Mouse (Mus musculus): Measurements from ENCODE around the gene Gm20518. TPM values are rescaled to one million over a fixed set of nuclear protein-coding genes. Genes with fewer than 3 reads are reported as not detected.

The Gm20518 gene
- total and polyA plus RNA-seq, 3 experiments: 0.35 to 0.53 TPM; not detected in 1

- no peak overlapping the region for H3K9ac ChIP-seq (ENCODE audit: control insufficient read depth, low read depth, low read length, poor library complexity, severe bottlenecking)
- H3K79me2 ChIP-seq (ENCODE audit: control insufficient read depth, insufficient read depth, low read length, poor library complexity): no peaks in the 10 kb centered on the region
- H3K9me3 ChIP-seq (replicated peaks; ENCODE audit: insufficient read depth, low read length): no peaks in the 10 kb centered on the region
- H3K27ac ChIP-seq (ENCODE audit: control insufficient read depth, low read depth, low read length): no peak overlapping the region
- no peaks in the 10 kb centered on the region; a peak in 2 of 4 replicates for H3K27me3 ChIP-seq (ENCODE audit: control insufficient read depth in 1 of 2, insufficient read depth in 2 of 2, low read length in 2 of 2)
- no peak for DNase-seq (ENCODE audit: low read depth, low spot score)
- H3K4me3 ChIP-seq (ENCODE audit: control insufficient read depth in 1 of 2, insufficient read depth in 1 of 2, low read depth in 2 of 2, low read length in 2 of 2): no peak overlapping the region
- peaks cover 0 to 12% of the 10 kb centered on the region in 2 experiments; a peak in 2 of 4 replicates for H3K4me1 ChIP-seq (ENCODE audit: control insufficient read depth in 1 of 2, insufficient read depth in 2 of 2, low read length in 2 of 2)
- TF ChIP-seq RAD21 (IDR thresholded peaks at IDR 0.05; ENCODE audit: low read depth, low read length): no peak
- no peak for TF ChIP-seq ETS1 (IDR thresholded peaks at IDR 0.05; ENCODE audit: low read depth, low read length)
- TF ChIP-seq NRF1 (IDR thresholded peaks at IDR 0.05; ENCODE audit: insufficient read depth, low read depth, low read length, poor library complexity, severe bottlenecking): no peak
- no peak for TF ChIP-seq JUND (IDR thresholded peaks at IDR 0.05; ENCODE audit: low read depth, low read length)
- TF ChIP-seq EP300 (IDR thresholded peaks at IDR 0.05; ENCODE audit: low read depth in 1 of 2, low read length in 2 of 2): no peak
- no peak for TF ChIP-seq NELFE (IDR thresholded peaks at IDR 0.05; ENCODE audit: low read depth, low read length)
- no peak for TF ChIP-seq SMC3 (IDR thresholded peaks at IDR 0.05; ENCODE audit: low read depth, low read length)
- TF ChIP-seq SIN3A (IDR thresholded peaks at IDR 0.05; ENCODE audit: low read length): no peak
- no peak for TF ChIP-seq MAZ (IDR thresholded peaks at IDR 0.05; ENCODE audit: low read depth, low read length)
- TF ChIP-seq BHLHE40 (IDR thresholded peaks at IDR 0.05; ENCODE audit: borderline replicate concordance, low read depth, low read length): no peak
- TF ChIP-seq POLR2AphosphoS5 (IDR thresholded peaks at IDR 0.05; ENCODE audit: borderline replicate concordance, low read depth, low read length): no peak
- no peak for TF ChIP-seq POLR2AphosphoS2 (IDR thresholded peaks at IDR 0.05; ENCODE audit: low read length)
- no peak for TF ChIP-seq ZC3H11A (IDR thresholded peaks at IDR 0.05; ENCODE audit: low read depth, low read length)
- no peak for TF ChIP-seq GATA1 (IDR thresholded peaks at IDR 0.05; ENCODE audit: low read depth, low read length)
- TF ChIP-seq RCOR1 (IDR thresholded peaks at IDR 0.05; ENCODE audit: low read depth, low read length): no peak
- no peak for TF ChIP-seq MYB (IDR thresholded peaks at IDR 0.05; ENCODE audit: low read depth, low read length)
- TF ChIP-seq POLR2A (IDR thresholded peaks at IDR 0.05; ENCODE audit: control insufficient read depth in 1 of 2, insufficient read depth in 1 of 2, low read depth in 1 of 2, low read length in 2 of 2, poor library complexity in 1 of 2): no peak
- TF ChIP-seq MXI1 (IDR thresholded peaks at IDR 0.05; ENCODE audit: low read depth, low read length): no peak
- no peak for TF ChIP-seq ELF1 (IDR thresholded peaks at IDR 0.05; ENCODE audit: low read depth, low read length)
- peaks cover 0 to 2% of the 10 kb centered on the region in 2 experiments; a peak in 1 of 4 replicates for H3K36me3 ChIP-seq (ENCODE audit: control insufficient read depth in 1 of 2, insufficient read depth in 2 of 2, low read length in 2 of 2)
These were observed 65.0 kb downstream of the Gm20518 start for GRCm38 (mm10) chr16:17826500-17826899.

GRCm38 (mm10) chr16:17816528-17816927 lies 74.9 kb downstream of the Gm20518 start:
- no peak for DNase-seq (ENCODE audit: low read depth, low spot score)
- H3K9me3 ChIP-seq (replicated peaks; ENCODE audit: insufficient read depth, low read length): no peaks in the 10 kb centered on the region
- no peak overlapping the region for H3K9ac ChIP-seq (ENCODE audit: control insufficient read depth, low read depth, low read length, poor library complexity, severe bottlenecking)
- TF ChIP-seq MYC (IDR thresholded peaks at IDR 0.05; ENCODE audit: low read depth, low read length): no peak
- TF ChIP-seq ZC3H11A (IDR thresholded peaks at IDR 0.05; ENCODE audit: low read depth, low read length): no peak
- TF ChIP-seq ZNF384 (IDR thresholded peaks at IDR 0.05; ENCODE audit: low read depth, low read length): no peak
- TF ChIP-seq KAT2A (conservative IDR thresholded peaks at IDR 0.05; ENCODE audit: low read depth, low read length): no peak
- TF ChIP-seq POLR2AphosphoS5 (IDR thresholded peaks at IDR 0.05; ENCODE audit: borderline replicate concordance, low read depth, low read length): no peak
- no peak for TF ChIP-seq CHD1 (IDR thresholded peaks at IDR 0.05; ENCODE audit: low read depth, low read length)
- TF ChIP-seq CHD2 (IDR thresholded peaks at IDR 0.05; ENCODE audit: low read length): no peak
- no peak for TF ChIP-seq BHLHE40 (IDR thresholded peaks at IDR 0.05; ENCODE audit: borderline replicate concordance, low read depth, low read length)
- no peak for TF ChIP-seq GATA1 (IDR thresholded peaks at IDR 0.05; ENCODE audit: low read depth, low read length)
- no peak for TF ChIP-seq MYB (IDR thresholded peaks at IDR 0.05; ENCODE audit: low read depth, low read length)
- no peak for TF ChIP-seq POLR2AphosphoS2 (IDR thresholded peaks at IDR 0.05; ENCODE audit: low read length)
- TF ChIP-seq JUND (IDR thresholded peaks at IDR 0.05; ENCODE audit: low read depth, low read length): no peak
- no peak for TF ChIP-seq EP300 (IDR thresholded peaks at IDR 0.05; ENCODE audit: low read depth in 1 of 2, low read length in 2 of 2)
- TF ChIP-seq POLR2A (IDR thresholded peaks at IDR 0.05; ENCODE audit: control insufficient read depth in 1 of 2, insufficient read depth in 1 of 2, low read depth in 1 of 2, low read length in 2 of 2, poor library complexity in 1 of 2): no peak
- TF ChIP-seq MEF2A (IDR thresholded peaks at IDR 0.05; ENCODE audit: extremely low read depth, insufficient replicate concordance, low read depth, low read length, poor library complexity, severe bottlenecking): no peak
- H3K27me3 ChIP-seq (ENCODE audit: control insufficient read depth in 1 of 2, insufficient read depth in 2 of 2, low read length in 2 of 2): no peaks in the 10 kb centered on the region
- H3K4me1 ChIP-seq (ENCODE audit: control insufficient read depth in 1 of 2, insufficient read depth in 2 of 2, low read length in 2 of 2): 0 out of 4 replicates have a peak, but pooled peaks cover 0 to 2% of the 10 kb centered on the region in 2 experiments
- no peak overlapping the region for H3K4me3 ChIP-seq (ENCODE audit: control insufficient read depth in 1 of 2, insufficient read depth in 1 of 2, low read depth in 2 of 2, low read length in 2 of 2)
- no peak overlapping the region for H3K27ac ChIP-seq (ENCODE audit: control insufficient read depth, low read depth, low read length)
- no peaks in the 10 kb centered on the region for H3K79me2 ChIP-seq (ENCODE audit: control insufficient read depth, insufficient read depth, low read length, poor library complexity)
- H3K36me3 ChIP-seq (ENCODE audit: control insufficient read depth in 1 of 2, insufficient read depth in 2 of 2, low read length in 2 of 2): no peaks in the 10 kb centered on the region

All from MEL (cell line).